28 mouse cellular contexts compared by ENCODE assay signal in genomic region chr5:52393756-52394155, GRCm38 (mm10). TPM values are rescaled to one million over a fixed set of nuclear protein-coding genes. Genes with fewer than 3 reads are reported as not detected.
DNase-seq lines count a peak whose midpoint lies in the region; ATAC-seq and TF ChIP-seq lines count a peak whose summit lies in the region.
"Had no signal": no experiment of that assay in that cellular context is flagged by ENCODE, and none has a peak within 500 bp of the region (broad histone marks: within the 10 kb centered on the region; RNA-seq: fewer than 3 reads in every experiment).

No protein-coding gene starts in this region.

- no peak for TF ChIP-seq CTCF in olfactory bulb, adult 2 months (IDR thresholded peaks at IDR 0.05; ENCODE audit: insufficient read depth, low read depth, low read length)

- ATAC-seq in frontal cortex, adult (ENCODE audit: low TSS enrichment): peak; percentile 55
- ATAC-seq in cerebellum, adult (ENCODE audit: insufficient number of reproducible peaks, low FRiP score, low TSS enrichment): no peak
- ATAC-seq: activated CD4-positive, CD25-positive, alpha-beta regulatory T cell, adult 4 months; CD4-positive, CD25-positive, alpha-beta regulatory T cell, adult 4 months; forebrain, embryonic 14.5 days; forebrain, embryonic 16.5 days; Patski had no signal

- DNase-seq in frontal cortex, postnatal 10 days (ENCODE audit: low spot score in 2 of 2): no peak
- DNase-seq in brain, adult 2 months (ENCODE audit: low read depth, low spot score): peak; percentile 58
- no peak for DNase-seq in gastrocnemius, adult 8-10 months (ENCODE audit: low spot score in 2 of 2)
- DNase-seq: adrenal gland, adult 8-10 months; adrenal gland, postnatal 14 days; adrenal gland, postnatal 36 days; B cell, adult 2 months; cerebellum, adult 11-12 months; cerebellum, adult 2 months; cerebellum, adult 9-10 months; cerebellum, postnatal 10 days; cerebellum, postnatal 25 days; embryo, embryonic 11 days had no signal

- WGBS in olfactory bulb, adult 2 months: 69% methylated on average over 4 of the region's 4 CpGs

- peaks cover 8% of the 10 kb centered on the region; the same call in 1 of the 2 replicates for H3K4me1 ChIP-seq in olfactory bulb, adult 2 months (ENCODE audit: control insufficient read depth, insufficient read depth, low read length)
- H3K4me1 ChIP-seq: embryonic facial prominence, embryonic 13.5 days; embryonic facial prominence, embryonic 15.5 days; forebrain, embryonic 10.5 days; forebrain, embryonic 12.5 days had no signal

- no peak overlapping the region for H3K4me3 ChIP-seq in olfactory bulb, adult 2 months (ENCODE audit: insufficient read depth, low read depth, low read length)
- H3K4me3 ChIP-seq: embryonic facial prominence, embryonic 13.5 days; embryonic facial prominence, embryonic 15.5 days; erythroblast, embryonic 14.5 days; forebrain, embryonic 10.5 days; forebrain, embryonic 12.5 days had no signal

- 0 out of 2 replicates have a peak overlapping the region, but pooled peaks have one; percentile 12 for H3K27ac ChIP-seq in olfactory bulb, adult 2 months (ENCODE audit: insufficient read depth, low read depth, low read length)
- H3K27ac ChIP-seq: embryonic facial prominence, embryonic 13.5 days; embryonic facial prominence, embryonic 15.5 days; forebrain, embryonic 10.5 days; forebrain, embryonic 12.5 days had no signal

- TF ChIP-seq POLR2A in olfactory bulb, adult 2 months (IDR thresholded peaks at IDR 0.05; ENCODE audit: insufficient read depth, low read depth, low read length): no peak

RNA-seq across cellular contexts. Expression of gene Sod3, which starts 30.2 kb away (rescaled TPM):
- not detected in 2 replicates for polyA plus RNA-seq in olfactory bulb, adult 2 months (2012; ENCODE audit: insufficient read depth, insufficient read length, low replicate concordance, missing spikeins)
- total RNA-seq in gastrocnemius, adult 8-10 months (2022): 1 to 10 TPM; 2.4 to 7.7 (median 4.5) TPM
- total RNA-seq: CH12.LX had no signal
- polyA plus RNA-seq: CD4-positive, CD25-positive, alpha-beta regulatory T cell, adult 4 months; G1E had no signal
